Mouse (Mus musculus): ENCODE data around the gene Mmaa. TPM values are rescaled to one million over a fixed set of nuclear protein-coding genes. Genes with fewer than 3 reads are reported as not detected.

Gene Mmaa
- polyA plus RNA-seq (2015; fragmentation: Nextera tagmentation; extraction: Ambion mirVana), result 5.2 and 5.8 TPM in 2 replicates

- no peaks in the 10 kb centered on the region for H3K27me3 ChIP-seq
- no peaks in the 10 kb centered on the region for H3K36me3 ChIP-seq
- DNase-seq, result peak; percentile 94
- H3K9me3 ChIP-seq (replicated peaks), result no peaks in the 10 kb centered on the region
- H3K4me3 ChIP-seq (replicated peaks), result peak within 1 kb of the TSS; percentile 68
- ATAC-seq (ENCODE audit: low read depth), result peak; percentile 99
- peaks cover 26% of the 10 kb centered on the region for H3K4me1 ChIP-seq (replicated peaks)
- peak within 1 kb of the TSS; percentile 79 for H3K9ac ChIP-seq
- H3K27ac ChIP-seq, result peak within 1 kb of the TSS; percentile 84
- H3K4me2 ChIP-seq, result peak within 1 kb of the TSS; percentile 92
- WGBS (ENCODE audit: insufficient replicate concordance), result under 1% methylated on average over 68 of the region's 74 CpGs
Measured at GRCm38 (mm10) chr8:79294610-79295275, at the start of gene Mmaa. TSS of gene Mmaa (minus strand) at chr8:79294937.

GRCm38 (mm10) chr8:79341236-79341635 lies 46.5 kb upstream of the Mmaa start:
- H3K27ac ChIP-seq, result no peak overlapping the region
- no peak overlapping the region for H3K4me3 ChIP-seq (replicated peaks)
- 68% methylated on average over 8 of the region's 8 CpGs for WGBS (ENCODE audit: insufficient replicate concordance)
- DNase-seq, result no peak
- no peak overlapping the region for H3K9ac ChIP-seq
- no peak overlapping the region for H3K4me2 ChIP-seq
- H3K4me1 ChIP-seq (replicated peaks), result no peaks in the 10 kb centered on the region
- no peaks in the 10 kb centered on the region for H3K9me3 ChIP-seq (replicated peaks)
- no peaks in the 10 kb centered on the region for H3K27me3 ChIP-seq
- ATAC-seq (ENCODE audit: low read depth), result no peak
- peaks cover 6% of the 10 kb centered on the region; the same call in 1 of the 2 replicates for H3K36me3 ChIP-seq

- no peak overlapping the region for H3K9ac ChIP-seq
- WGBS (ENCODE audit: insufficient replicate concordance), result 70% methylated on average over 9 of the region's 9 CpGs
- H3K27me3 ChIP-seq, result no peaks in the 10 kb centered on the region
- no peak overlapping the region for H3K4me3 ChIP-seq (replicated peaks)
- H3K4me1 ChIP-seq (replicated peaks), result no peaks in the 10 kb centered on the region
- ATAC-seq (ENCODE audit: low read depth) (no peak), DNase-seq (no peak)
- H3K36me3 ChIP-seq, result peaks cover 6% of the 10 kb centered on the region; the same call in 1 of the 2 replicates
- H3K9me3 ChIP-seq (replicated peaks), result no peaks in the 10 kb centered on the region
- no peak overlapping the region for H3K4me2 ChIP-seq
- H3K27ac ChIP-seq, result no peak overlapping the region
Measured at GRCm38 (mm10) chr8:79339555-79339954, 44.8 kb upstream of the Mmaa start.

- Histone ChIP-seq H3K4me3 (replicated peaks) (no peak overlapping the region), H3K4me1 (replicated peaks) (no peaks in the 10 kb centered on the region), H3K27me3 (no peaks in the 10 kb centered on the region), H3K9me3 (replicated peaks) (no peaks in the 10 kb centered on the region), H3K27ac (no peak overlapping the region), H3K4me2 (no peak overlapping the region), H3K9ac (no peak overlapping the region), H3K36me3 (peaks cover 6% of the 10 kb centered on the region; the same call in 1 of the 2 replicates)
- ATAC-seq (ENCODE audit: low read depth), result no peak
- WGBS (ENCODE audit: insufficient replicate concordance), result 74% methylated on average over 10 of the region's 10 CpGs
- no peak for DNase-seq
Measured at GRCm38 (mm10) chr8:79338619-79339018, 43.9 kb upstream of the Mmaa start.

GRCm38 (mm10) chr8:79332109-79332900 lies 37.6 kb upstream of the Mmaa start:
- H3K4me1 ChIP-seq (replicated peaks), result no peaks in the 10 kb centered on the region
- WGBS (ENCODE audit: insufficient replicate concordance), result 77% methylated on average over 22 of the region's 22 CpGs
- no peak overlapping the region for H3K9ac ChIP-seq
- H3K9me3 ChIP-seq (replicated peaks), result no peaks in the 10 kb centered on the region
- H3K27ac ChIP-seq, result no peak overlapping the region
- DNase-seq, result no peak
- no peaks in the 10 kb centered on the region for H3K36me3 ChIP-seq
- no peak overlapping the region for H3K4me2 ChIP-seq
- no peak overlapping the region for H3K4me3 ChIP-seq (replicated peaks)
- no peak for ATAC-seq (ENCODE audit: low read depth)
- H3K27me3 ChIP-seq, result no peaks in the 10 kb centered on the region

GRCm38 (mm10) chr8:79331571-79331970 lies 36.8 kb upstream of the Mmaa start:
- Histone ChIP-seq H3K36me3 (no peaks in the 10 kb centered on the region), H3K4me3 (replicated peaks) (no peak overlapping the region), H3K9me3 (replicated peaks) (no peaks in the 10 kb centered on the region), H3K27me3 (no peaks in the 10 kb centered on the region), H3K4me1 (replicated peaks) (no peaks in the 10 kb centered on the region), H3K27ac (no peak overlapping the region), H3K4me2 (no peak overlapping the region), H3K9ac (no peak overlapping the region)
- ATAC-seq (ENCODE audit: low read depth) (no peak), DNase-seq (no peak)
- 66% methylated on average over 2 of the region's 2 CpGs for WGBS (ENCODE audit: insufficient replicate concordance)

- H3K36me3 ChIP-seq, result no peaks in the 10 kb centered on the region
- H3K9ac ChIP-seq, result no peak overlapping the region
- 65% methylated on average over 9 of the region's 9 CpGs for WGBS (ENCODE audit: insufficient replicate concordance)
- H3K27me3 ChIP-seq, result no peaks in the 10 kb centered on the region
- no peaks in the 10 kb centered on the region for H3K4me1 ChIP-seq (replicated peaks)
- H3K4me3 ChIP-seq (replicated peaks), result no peak overlapping the region
- DNase-seq (no peak), ATAC-seq (ENCODE audit: low read depth) (no peak)
- no peaks in the 10 kb centered on the region for H3K9me3 ChIP-seq (replicated peaks)
- H3K4me2 ChIP-seq, result no peak overlapping the region
- no peak overlapping the region for H3K27ac ChIP-seq
Measured at GRCm38 (mm10) chr8:79331017-79331416, 36.3 kb upstream of the Mmaa start.

- Histone ChIP-seq H3K9ac (no peak overlapping the region), H3K27ac (no peak overlapping the region), H3K4me2 (no peak overlapping the region), H3K4me3 (replicated peaks) (no peak overlapping the region), H3K4me1 (replicated peaks) (no peaks in the 10 kb centered on the region), H3K9me3 (replicated peaks) (no peaks in the 10 kb centered on the region), H3K27me3 (no peaks in the 10 kb centered on the region), H3K36me3 (no peaks in the 10 kb centered on the region)
- 61% methylated on average over 2 of the region's 2 CpGs for WGBS (ENCODE audit: insufficient replicate concordance)
- ATAC-seq (ENCODE audit: low read depth) (no peak), DNase-seq (no peak)
Measured at GRCm38 (mm10) chr8:79329735-79330134, 35.0 kb upstream of the Mmaa start.

GRCm38 (mm10) chr8:79329182-79329581 lies 34.4 kb upstream of the Mmaa start:
- no peak overlapping the region for H3K4me2 ChIP-seq
- H3K9me3 ChIP-seq (replicated peaks), result no peaks in the 10 kb centered on the region
- H3K27ac ChIP-seq, result no peak overlapping the region
- no peaks in the 10 kb centered on the region for H3K4me1 ChIP-seq (replicated peaks)
- no peaks in the 10 kb centered on the region for H3K27me3 ChIP-seq
- H3K4me3 ChIP-seq (replicated peaks), result no peak overlapping the region
- no peak overlapping the region for H3K9ac ChIP-seq
- no peak for DNase-seq
- 74% methylated on average over 4 of the region's 4 CpGs for WGBS (ENCODE audit: insufficient replicate concordance)
- no peaks in the 10 kb centered on the region for H3K36me3 ChIP-seq
- no peak for ATAC-seq (ENCODE audit: low read depth)

GRCm38 (mm10) chr8:79325510-79325909 lies 30.8 kb upstream of the Mmaa start:
- H3K4me3 ChIP-seq (replicated peaks), result no peak overlapping the region
- no peak overlapping the region for H3K9ac ChIP-seq
- DNase-seq, result no peak
- H3K4me1 ChIP-seq (replicated peaks), result no peaks in the 10 kb centered on the region
- no peaks in the 10 kb centered on the region for H3K36me3 ChIP-seq
- H3K9me3 ChIP-seq (replicated peaks), result no peaks in the 10 kb centered on the region
- no peak overlapping the region for H3K27ac ChIP-seq
- 75% methylated on average over 6 of the region's 6 CpGs for WGBS (ENCODE audit: insufficient replicate concordance)
- H3K27me3 ChIP-seq, result no peaks in the 10 kb centered on the region
- no peak overlapping the region for H3K4me2 ChIP-seq
- no peak for ATAC-seq (ENCODE audit: low read depth)

- ATAC-seq (ENCODE audit: low read depth) (no peak), DNase-seq (no peak)
- no peak overlapping the region for H3K4me3 ChIP-seq (replicated peaks)
- H3K4me1 ChIP-seq (replicated peaks), result no peaks in the 10 kb centered on the region
- H3K27me3 ChIP-seq, result no peaks in the 10 kb centered on the region
- no peaks in the 10 kb centered on the region for H3K36me3 ChIP-seq
- no peak overlapping the region for H3K9ac ChIP-seq
- 60% methylated on average over 5 of the region's 5 CpGs for WGBS (ENCODE audit: insufficient replicate concordance)
- no peaks in the 10 kb centered on the region for H3K9me3 ChIP-seq (replicated peaks)
- H3K4me2 ChIP-seq, result no peak overlapping the region
- no peak overlapping the region for H3K27ac ChIP-seq
Measured at GRCm38 (mm10) chr8:79324928-79325327, 30.2 kb upstream of the Mmaa start.

Measured in liver, embryonic 13.5 days (tissue).